Mouse (Mus musculus) spleen, postnatal 14 days (tissue): Measurements from ENCODE around the gene Mynn.
"Not testable (repeated sequence)": the region's sequence is repeated elsewhere in the genome, so short reads cannot be mapped to it uniquely, and the experiment has no call there.

Experiments used
- DNase-seq, 2 experiments: peaks; one replicate each; pipeline ENCODE4 v3.0.0; 2021 to 2022; ENCODE audit warnings: low spot score in 2 of 2

Gene Mynn

GRCm38 (mm10) chr3:30602065-30602739 lies at the start of gene Mynn:
TSS of gene Mynn (plus strand) at chr3:30602065.
- peak; percentile 91 to 97 for DNase-seq

DNA sequence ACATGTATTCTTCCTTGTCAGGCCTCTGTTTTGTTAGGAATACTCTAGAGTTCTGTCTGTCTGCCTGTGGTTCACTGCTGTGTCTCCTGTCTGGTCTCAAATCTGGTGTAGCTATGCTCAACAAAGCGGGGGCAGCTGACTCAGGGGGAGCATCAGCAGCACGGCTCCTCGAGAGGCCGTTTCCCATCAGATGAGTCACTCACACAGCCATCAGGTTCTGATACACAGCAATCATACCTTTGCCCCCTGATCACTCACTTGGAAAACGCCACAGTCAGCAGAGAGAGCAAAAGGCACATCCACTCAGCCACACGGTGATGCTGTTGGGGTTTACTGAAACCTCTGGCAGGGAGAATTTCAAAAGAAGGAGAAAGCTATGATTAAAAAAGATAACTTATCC lies 48.1 kb upstream of the Mynn start:
- no peak for DNase-seq

DNA sequence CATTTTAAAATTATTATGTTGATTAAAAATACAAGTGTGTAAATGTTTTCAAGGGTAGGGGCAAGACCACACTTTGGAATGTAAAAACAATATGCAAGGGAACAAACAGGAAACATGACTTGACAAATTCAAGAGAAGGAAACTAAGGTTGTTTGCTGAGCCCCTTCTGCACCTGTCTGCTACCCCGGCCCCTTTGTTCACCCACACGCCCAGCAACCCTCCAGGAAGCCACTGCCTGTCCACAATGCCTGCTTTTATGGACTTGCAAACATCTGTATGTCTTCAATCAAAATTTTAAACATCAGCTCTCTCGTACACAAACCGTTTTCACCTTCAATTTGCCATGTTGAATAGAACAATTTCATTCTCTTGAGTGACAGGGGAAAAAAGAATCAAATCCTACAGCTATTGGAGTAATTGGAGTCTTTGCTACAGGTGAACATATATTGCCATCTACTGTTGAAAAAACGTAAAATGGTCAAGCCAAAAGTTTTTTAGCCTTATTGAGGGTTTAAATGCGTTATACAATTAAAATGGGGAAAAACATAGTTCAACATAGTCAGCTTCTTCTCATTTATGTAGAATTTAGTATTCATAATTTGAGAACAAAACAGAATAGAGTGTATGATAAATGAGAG lies 41.1 kb upstream of the Mynn start:
- no peak for DNase-seq

GRCm38 (mm10) chr3:30566333-30566732 lies 35.5 kb upstream of the Mynn start:
- not testable (repeated sequence) for DNase-seq

DNA sequence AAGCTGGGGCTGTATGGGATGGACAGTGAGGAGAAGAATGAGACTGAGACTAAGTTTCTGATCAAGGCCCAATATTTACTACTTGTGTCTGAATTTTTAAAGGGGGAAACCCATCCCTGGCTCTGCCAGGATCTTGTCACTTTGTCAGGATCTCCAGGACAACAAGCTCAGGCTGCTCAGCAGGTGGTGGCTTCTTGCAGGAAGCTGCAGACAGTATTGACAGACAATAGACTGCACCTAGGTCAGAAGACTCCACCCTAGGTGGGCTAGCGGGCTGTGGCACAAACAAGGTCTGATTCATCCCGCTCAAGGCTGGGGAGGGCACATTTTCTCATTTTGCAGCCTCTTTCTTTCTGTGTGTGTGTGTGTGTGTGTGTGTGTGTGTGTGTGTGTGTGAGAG lies 28.3 kb upstream of the Mynn start:
- DNase-seq = no peak

DNA sequence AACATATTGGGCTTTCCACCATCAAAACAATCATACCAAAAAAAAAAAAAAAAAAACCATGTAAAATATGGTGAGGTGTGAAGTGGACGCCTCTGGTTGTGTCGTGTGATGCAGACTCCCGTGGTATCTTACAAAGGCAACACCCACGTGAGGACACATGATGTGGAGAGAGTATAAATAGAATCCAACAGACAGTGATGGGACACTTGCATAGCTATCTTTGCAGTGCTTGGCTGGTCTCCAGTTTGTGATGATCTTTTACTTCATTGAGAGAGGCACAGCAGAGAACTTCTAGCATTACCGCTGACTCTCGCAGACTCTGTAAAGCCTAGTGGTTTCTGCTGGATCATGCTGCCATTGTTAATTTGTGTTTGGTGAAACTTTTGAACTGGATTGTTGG lies 13.0 kb upstream of the Mynn start:
- no peak for DNase-seq

GRCm38 (mm10) chr3:30592418-30592853 lies 9.4 kb upstream of the Mynn start:
- DNase-seq = no peak

DNA sequence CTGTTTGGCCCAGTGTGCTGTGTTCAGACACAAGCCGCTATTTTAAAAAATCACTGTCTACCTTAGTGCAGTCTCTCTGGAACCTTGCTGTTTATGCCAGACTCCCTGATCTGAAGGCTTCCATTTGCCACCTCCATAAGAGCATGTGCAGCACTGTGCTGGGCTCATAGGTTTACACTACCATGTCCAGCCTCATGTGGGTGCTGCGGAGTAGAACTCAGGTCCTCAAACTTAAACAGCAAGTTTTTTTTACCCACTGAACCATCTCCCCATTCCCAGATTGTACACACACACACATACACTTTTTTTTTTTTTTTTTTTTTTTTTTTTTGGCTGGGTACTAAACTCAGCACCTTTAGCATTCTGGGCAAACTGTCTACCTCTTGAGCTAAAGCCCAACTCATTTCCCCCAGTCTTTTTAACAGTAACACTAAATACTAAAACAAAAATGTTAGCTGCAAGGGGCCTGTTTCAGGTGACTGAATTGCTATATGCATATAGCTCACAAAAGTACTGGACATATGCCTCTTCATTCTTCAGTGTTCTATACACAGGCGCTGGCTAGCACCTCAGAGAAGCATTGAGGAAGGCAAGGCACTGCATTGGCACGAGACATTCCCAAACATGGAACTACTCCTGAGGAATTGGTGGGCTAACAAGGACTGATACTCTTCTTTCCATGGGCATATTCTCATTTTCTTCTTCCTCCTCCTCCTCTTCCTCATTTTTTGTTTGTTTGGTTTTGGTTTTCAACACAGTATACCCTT lies 8.0 kb upstream of the Mynn start:
- no peak for DNase-seq

- no peak for DNase-seq
Measured at GRCm38 (mm10) chr3:30595111-30595832, 6.6 kb upstream of the Mynn start.

- DNase-seq = no peak
Measured at GRCm38 (mm10) chr3:30597271-30597670, 4.6 kb upstream of the Mynn start.

DNA sequence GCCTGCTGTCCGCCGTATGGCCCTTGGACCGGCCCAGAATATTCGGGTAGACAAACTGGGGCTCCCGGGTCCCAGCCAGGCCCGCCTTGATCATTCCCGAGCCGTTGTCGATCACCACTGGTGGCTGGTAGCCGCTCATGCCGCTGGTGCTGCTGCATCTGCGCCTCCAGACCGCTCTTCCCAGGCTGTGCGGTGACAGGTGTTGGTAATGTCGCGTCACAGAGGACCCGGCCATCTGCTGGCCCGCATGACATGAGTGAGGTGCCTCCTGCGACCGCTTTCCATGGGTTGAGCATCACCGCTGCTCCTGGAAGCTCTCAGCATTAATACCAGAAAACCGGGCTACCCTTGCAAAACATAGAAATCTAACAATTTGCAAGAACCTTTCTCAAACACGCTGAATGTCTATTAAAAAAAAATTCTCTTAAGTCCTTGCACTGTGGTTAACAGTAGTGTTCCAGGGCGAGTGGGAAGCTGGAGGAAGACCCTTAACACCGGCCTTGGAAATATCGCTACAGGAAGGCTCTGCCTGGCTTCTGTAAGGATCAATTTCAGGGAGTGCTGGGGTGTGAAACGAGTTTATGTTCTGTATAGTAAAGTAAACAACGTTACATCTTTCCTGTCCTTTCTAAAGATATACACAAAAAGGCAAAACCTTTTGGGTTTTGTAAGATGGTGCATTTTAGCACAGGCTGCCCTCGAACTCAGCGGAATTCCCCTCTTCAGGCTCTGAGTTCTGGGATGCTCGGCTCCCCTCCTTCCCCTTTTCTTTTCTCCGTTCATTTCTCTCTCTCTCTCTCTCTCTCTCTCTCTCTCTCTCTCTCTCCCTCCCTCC lies 1.9 kb upstream of the Mynn start, which contains the start of gene Actrt3:
Gene Actrt3 (minus strand): TSS at position 229 of the 835 bp plus-strand sequence.
- DNase-seq = no peak

DNA sequence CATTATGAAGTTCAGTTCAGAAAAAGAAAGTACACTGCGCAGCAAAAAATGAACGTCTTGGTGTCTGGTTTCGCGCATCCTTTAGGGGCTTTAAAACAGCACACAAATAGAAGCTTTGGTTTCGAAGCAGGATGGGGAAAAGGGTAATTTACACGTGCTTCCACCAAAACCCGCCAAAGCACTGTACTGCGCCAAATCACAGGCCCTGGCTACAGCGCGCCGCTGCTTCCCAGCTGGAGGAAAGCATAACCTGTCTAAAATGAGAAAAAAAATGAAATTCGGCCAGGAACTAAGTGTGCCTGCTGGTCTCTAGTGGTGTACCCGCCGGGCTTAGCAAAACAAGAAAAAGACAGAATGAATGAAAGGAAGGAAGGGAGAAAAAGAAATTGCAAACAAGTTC lies 1.1 kb upstream of the Mynn start:
- no peak for DNase-seq

DNA sequence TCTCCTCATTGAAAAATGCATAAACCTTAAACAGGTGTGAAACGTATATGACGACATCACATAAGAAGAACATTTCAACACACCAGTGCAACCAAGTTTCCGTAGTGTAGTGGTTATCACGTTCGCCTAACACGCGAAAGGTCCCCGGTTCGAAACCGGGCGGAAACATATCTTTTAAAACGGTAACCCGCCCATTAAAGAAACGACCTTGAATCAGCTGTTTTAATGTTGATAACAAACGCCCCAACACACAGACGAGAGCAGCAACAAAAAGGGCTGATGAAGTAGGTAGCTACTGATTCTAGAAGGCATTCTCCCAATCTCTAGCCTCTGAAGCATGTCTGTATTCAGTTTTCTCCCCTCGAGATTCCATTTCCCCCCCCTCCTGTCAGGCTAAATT lies 690 bp upstream of the Mynn start:
- DNase-seq = peak; percentile 81 to 87

DNA sequence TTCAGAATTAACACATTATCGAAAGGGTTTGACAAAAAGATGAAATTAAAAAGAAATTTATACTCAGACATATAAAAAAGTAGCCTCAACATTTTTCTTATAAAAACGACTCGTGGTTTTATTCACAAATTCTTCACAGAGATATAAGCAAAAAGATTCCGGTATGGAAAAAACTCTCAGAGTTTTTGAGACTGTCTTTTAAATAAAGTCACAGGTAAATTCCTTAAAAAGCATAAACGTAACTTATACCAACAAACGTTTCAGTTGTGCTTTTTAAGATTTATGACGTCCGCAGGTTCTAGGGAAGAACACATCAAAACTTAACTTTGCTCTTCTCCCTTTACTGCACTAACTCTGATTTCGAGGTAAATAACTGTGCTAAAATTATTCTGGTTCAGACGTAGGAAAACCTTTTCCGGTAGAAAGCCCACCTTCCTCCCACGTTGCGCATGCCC lies 228 bp upstream of the Mynn start:
- no peak for DNase-seq

DNA sequence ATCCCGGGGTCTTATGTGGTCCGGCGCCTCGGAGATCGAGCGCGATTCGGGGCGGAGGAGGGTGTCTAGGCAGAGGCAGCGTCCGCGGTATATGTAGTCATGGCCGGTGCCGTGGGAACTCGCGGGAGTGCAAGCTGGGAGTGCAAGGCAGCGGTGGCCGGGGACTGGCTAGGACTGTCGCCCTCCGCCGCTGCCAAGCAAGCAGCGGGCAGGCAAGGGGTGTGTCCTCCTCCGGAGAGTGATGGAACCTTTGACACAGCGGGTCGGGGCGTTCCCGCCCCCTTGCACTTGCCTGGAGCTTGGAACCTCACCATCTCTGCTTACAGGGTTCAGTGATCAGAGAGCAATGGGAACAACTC lies 854 bp downstream of the Mynn start:
- no peak for DNase-seq

- DNase-seq = no peak
Measured at GRCm38 (mm10) chr3:30603256-30603655, 1.4 kb downstream of the Mynn start.

DNA sequence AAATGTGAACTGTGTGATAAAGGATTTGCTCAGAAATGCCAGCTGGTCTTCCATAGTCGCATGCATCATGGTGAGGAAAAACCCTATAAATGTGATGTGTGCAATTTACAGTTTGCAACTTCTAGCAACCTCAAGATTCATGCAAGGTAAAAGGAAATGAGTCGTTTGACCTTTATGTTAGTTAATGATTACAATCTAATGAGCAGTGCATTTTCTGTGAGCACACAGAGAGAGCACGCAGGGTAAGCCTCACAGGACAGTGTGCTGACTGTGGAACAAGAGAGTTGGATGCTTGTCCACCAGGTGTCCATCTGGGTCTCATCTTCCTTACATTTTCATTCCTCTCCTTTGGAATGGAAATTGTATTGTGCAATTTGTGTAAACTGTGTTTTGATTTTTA lies 7.1 kb downstream of the Mynn start:
- no peak for DNase-seq

DNA sequence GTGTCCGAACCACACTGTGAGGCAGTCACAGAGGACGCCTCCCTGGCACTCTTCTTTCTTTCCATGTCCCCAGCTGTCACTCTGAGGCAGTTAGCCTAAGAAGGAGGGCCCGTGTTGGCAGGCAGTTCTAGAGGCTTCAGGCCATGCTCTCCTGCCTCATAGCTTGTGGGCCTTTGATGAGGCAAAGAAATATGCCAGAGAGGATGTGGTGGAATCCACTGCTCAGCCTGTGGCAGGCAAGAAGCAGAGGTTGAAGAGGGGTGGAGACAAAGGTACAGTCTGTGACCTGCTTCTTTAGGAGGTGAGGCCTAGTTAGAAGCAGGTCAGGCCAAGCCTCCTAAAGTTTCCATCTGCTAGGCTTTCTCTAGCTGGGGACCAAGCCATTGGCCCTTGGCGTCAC lies 9.1 kb downstream of the Mynn start:
- DNase-seq = no peak

- no peak for DNase-seq
Measured at GRCm38 (mm10) chr3:30620132-30620531, 18.3 kb downstream of the Mynn start.

GRCm38 (mm10) chr3:30633681-30634080 lies 31.8 kb downstream of the Mynn start:
- no peak for DNase-seq

DNA sequence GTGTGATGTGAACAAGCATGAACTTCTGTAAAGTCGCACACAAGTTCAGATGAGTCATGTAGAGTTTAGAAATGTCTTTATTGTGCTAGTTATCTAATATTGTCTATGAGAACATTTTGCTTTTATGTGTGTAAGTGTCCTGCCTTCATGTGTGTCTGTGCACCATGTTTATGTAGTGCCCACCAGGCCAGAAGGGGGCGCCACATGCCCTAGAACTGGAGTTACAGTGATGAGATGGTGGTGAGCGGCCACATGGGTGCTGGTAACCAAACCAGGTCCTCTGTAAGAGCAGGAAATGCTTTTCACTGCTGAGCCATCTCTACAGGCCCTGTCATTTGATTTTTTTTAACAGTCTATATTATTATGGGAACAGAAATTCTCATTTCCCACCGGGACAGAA lies 33.8 kb downstream of the Mynn start:
- DNase-seq = no peak
